Mouse (Mus musculus): ENCODE measurements around the gene Dnpep.

Gene Dnpep

GRCm38 (mm10) chr1:75338091-75338694 is 20.4 kb upstream of the Dnpep start:
- in situ Hi-C loops (cut with MboI; ENCODE audit: low pct_unique_long_range_greater_than_20kb in 1 of 2, low sequenced_read_pairs in 2 of 2, unreplicated experiment in 1 of 2), result loop anchor here in 1 of 2 experiments (5.0 kb wide), 1 partner anchor 129 kb away; no protein-coding TSS in a partner anchor

- in situ Hi-C loops (cut with MboI; ENCODE audit: low pct_unique_long_range_greater_than_20kb in 1 of 2, low sequenced_read_pairs in 2 of 2, unreplicated experiment in 1 of 2), result loop anchor here in 1 of 2 experiments (5.0 kb wide), 1 partner anchor 130 kb away; no protein-coding TSS in a partner anchor
Observed at GRCm38 (mm10) chr1:75337097-75337496, 19.3 kb upstream of the Dnpep start.

- in situ Hi-C loops (cut with MboI; ENCODE audit: low pct_unique_long_range_greater_than_20kb in 1 of 2, low sequenced_read_pairs in 2 of 2, unreplicated experiment in 1 of 2), result loop anchor here in 1 of 2 experiments (5.0 kb wide), 1 partner anchor 131 kb away; no protein-coding TSS in a partner anchor
Observed at GRCm38 (mm10) chr1:75336461-75336860, 18.7 kb upstream of the Dnpep start.

- in situ Hi-C loops (cut with MboI; ENCODE audit: low pct_unique_long_range_greater_than_20kb in 1 of 2, low sequenced_read_pairs in 2 of 2, unreplicated experiment in 1 of 2), result no loop called here
Observed at GRCm38 (mm10) chr1:75331271-75331670, 13.5 kb upstream of the Dnpep start.

GRCm38 (mm10) chr1:75327461-75327860 is 9.7 kb upstream of the Dnpep start:
- in situ Hi-C loops (cut with MboI; ENCODE audit: low pct_unique_long_range_greater_than_20kb in 1 of 2, low sequenced_read_pairs in 2 of 2, unreplicated experiment in 1 of 2), result no loop called here

GRCm38 (mm10) chr1:75319166-75319565 is 1.4 kb upstream of the Dnpep start:
- in situ Hi-C loops (cut with MboI; ENCODE audit: low pct_unique_long_range_greater_than_20kb in 1 of 2, low sequenced_read_pairs in 2 of 2, unreplicated experiment in 1 of 2), result no loop called here

- in situ Hi-C loops (cut with MboI; ENCODE audit: low pct_unique_long_range_greater_than_20kb in 1 of 2, low sequenced_read_pairs in 2 of 2, unreplicated experiment in 1 of 2), result no loop called here
Observed at GRCm38 (mm10) chr1:75318736-75319135, 946 bp upstream of the Dnpep start.

- in situ Hi-C loops (cut with MboI; ENCODE audit: low pct_unique_long_range_greater_than_20kb in 1 of 2, low sequenced_read_pairs in 2 of 2, unreplicated experiment in 1 of 2), result no loop called here
Observed at GRCm38 (mm10) chr1:75318301-75318700, 511 bp upstream of the Dnpep start.

GRCm38 (mm10) chr1:75316861-75317240 is 939 bp downstream of the Dnpep start:
- in situ Hi-C loops (cut with MboI; ENCODE audit: low pct_unique_long_range_greater_than_20kb in 1 of 2, low sequenced_read_pairs in 2 of 2, unreplicated experiment in 1 of 2), result no loop called here

- in situ Hi-C loops (cut with MboI; ENCODE audit: low pct_unique_long_range_greater_than_20kb in 1 of 2, low sequenced_read_pairs in 2 of 2, unreplicated experiment in 1 of 2), result no loop called here
Observed at GRCm38 (mm10) chr1:75315456-75316365, 2.1 kb downstream of the Dnpep start.

GRCm38 (mm10) chr1:75315011-75315410 is 2.8 kb downstream of the Dnpep start:
- in situ Hi-C loops (cut with MboI; ENCODE audit: low pct_unique_long_range_greater_than_20kb in 1 of 2, low sequenced_read_pairs in 2 of 2, unreplicated experiment in 1 of 2), result no loop called here

GRCm38 (mm10) chr1:75311694-75312093 is 6.1 kb downstream of the Dnpep start:
- in situ Hi-C loops (cut with MboI; ENCODE audit: low pct_unique_long_range_greater_than_20kb in 1 of 2, low sequenced_read_pairs in 2 of 2, unreplicated experiment in 1 of 2), result no loop called here

GRCm38 (mm10) chr1:75304662-75305061 is 13.1 kb downstream of the Dnpep start:
- in situ Hi-C loops (cut with MboI; ENCODE audit: low pct_unique_long_range_greater_than_20kb in 1 of 2, low sequenced_read_pairs in 2 of 2, unreplicated experiment in 1 of 2), result no loop called here

GRCm38 (mm10) chr1:75294294-75294693 is 23.5 kb downstream of the Dnpep start:
- in situ Hi-C loops (cut with MboI; ENCODE audit: low pct_unique_long_range_greater_than_20kb in 1 of 2, low sequenced_read_pairs in 2 of 2, unreplicated experiment in 1 of 2), result loop anchor here in 1 of 2 experiments (25.0 kb wide), 1 partner anchor 357 kb away; the partner anchor contains the start of gene Cfap65

- in situ Hi-C loops (cut with MboI; ENCODE audit: low pct_unique_long_range_greater_than_20kb in 1 of 2, low sequenced_read_pairs in 2 of 2, unreplicated experiment in 1 of 2), result loop anchor here in 1 of 2 experiments (25.0 kb wide), 1 partner anchor 356 kb away; the partner anchor contains the start of gene Cfap65
Observed at GRCm38 (mm10) chr1:75293331-75293701, 24.5 kb downstream of the Dnpep start.

- in situ Hi-C loops (cut with MboI; ENCODE audit: low pct_unique_long_range_greater_than_20kb in 1 of 2, low sequenced_read_pairs in 2 of 2, unreplicated experiment in 1 of 2), result loop anchor here in 1 of 2 experiments (25.0 kb wide), 1 partner anchor 355 kb away; the partner anchor contains the start of gene Cfap65
Observed at GRCm38 (mm10) chr1:75292476-75293330, 25.1 kb downstream of the Dnpep start.

- in situ Hi-C loops (cut with MboI; ENCODE audit: low pct_unique_long_range_greater_than_20kb in 1 of 2, low sequenced_read_pairs in 2 of 2, unreplicated experiment in 1 of 2), result loop anchor here in 1 of 2 experiments (25.0 kb wide), 1 partner anchor 354 kb away; the partner anchor contains the start of gene Cfap65
Observed at GRCm38 (mm10) chr1:75291321-75291720, 26.5 kb downstream of the Dnpep start.

GRCm38 (mm10) chr1:75290582-75290981 is 27.2 kb downstream of the Dnpep start:
- in situ Hi-C loops (cut with MboI; ENCODE audit: low pct_unique_long_range_greater_than_20kb in 1 of 2, low sequenced_read_pairs in 2 of 2, unreplicated experiment in 1 of 2), result loop anchor here in 1 of 2 experiments (25.0 kb wide), 1 partner anchor 353 kb away; the partner anchor contains the start of gene Cfap65

All from mouse embryonic stem cell (cell line).